Mouse (Mus musculus) kidney, postnatal 0 days (tissue): ENCODE data around the gene Sec16a. TPM values are rescaled to one million over a fixed set of nuclear protein-coding genes. Genes with fewer than 3 reads are reported as not detected.
A peak's percentile ranks its signal among the peaks of the same experiment; 100 is the strongest.

Source experiments
- ATAC-seq: fragments of 200-750 bp; cut with Nextera tagmentation; replicated peaks from 2 replicates; pipeline ENCODE4 v1.8.0; 2017; ENCODE audit warnings: low read depth, moderate number of reproducible peaks, moderate TSS enrichment, moderate library complexity; ENCODE audit not compliant: low FRiP score
- DNase-seq: peaks from one replicate; pipeline ENCODE4 v3.0.0-alpha.2; 2016; ENCODE audit warnings: low spot score
- H3K27ac ChIP-seq: fragments of 300-500 bp; sonication (generic); 2 replicates; pipeline ENCODE4 v1.5.1; 2014; ENCODE audit warnings: mild to moderate bottlenecking
- H3K27me3 ChIP-seq: fragments of 300-500 bp; sonication (generic); 2 replicates; pipeline ENCODE4 v1.6.1; 2014; ENCODE audit warnings: low read length, mixed read lengths; ENCODE audit not compliant: insufficient read depth
- H3K36me3 ChIP-seq: fragments of 300-500 bp; sonication (generic); 2 replicates; pipeline ENCODE4 v1.6.1; 2014; ENCODE audit warnings: low read length, mixed read lengths; ENCODE audit not compliant: insufficient read depth
- H3K4me1 ChIP-seq: fragments of 300-500 bp; sonication (generic); replicated peaks from 2 replicates; pipeline ENCODE4 v1.6.1; 2014; ENCODE audit warnings: antibody characterized with exemption, low read length, mixed read lengths; ENCODE audit not compliant: insufficient read depth
- H3K4me2 ChIP-seq: fragments of 300-500 bp; sonication (generic); 2 replicates; pipeline ENCODE4 v1.6.1; 2014; ENCODE audit warnings: mild to moderate bottlenecking, low read length, moderate library complexity, mixed read lengths
- H3K4me3 ChIP-seq: fragments of 300-500 bp; sonication (generic); replicated peaks from 2 replicates; pipeline ENCODE4 v1.5.1; 2014; ENCODE audit warnings: low read depth, low read length
- H3K9ac ChIP-seq: fragments of 300-500 bp; sonication (generic); 2 replicates; pipeline ENCODE4 v1.6.1; 2014; ENCODE audit warnings: low read depth, low read length
- H3K9me3 ChIP-seq: fragments of 300-500 bp; sonication (generic); replicated peaks from 2 replicates; pipeline ENCODE4 v1.6.1; 2016; ENCODE audit warnings: low read length, inconsistent platforms, mixed read lengths
- CTCF ChIP-seq: IDR thresholded peaks from 2 replicates; pipeline ENCODE4 v1.5.1; 2016; ENCODE audit warnings: antibody characterized with exemption, low read depth, mild to moderate bottlenecking, moderate library complexity
- WGBS: fragments of 180-500 bp; shearing (Covaris S2); extraction: QIAGEN DNeasy Blood & Tissue Kit; methylation state at CpG from one replicate; pipeline ENCODE4 v1.1.7; 2014; 5-methylcytosine and 5-hydroxymethylcytosine counted together
- polyA plus RNA-seq: library from polyadenylated mRNA; unstranded; fragments of >200 nt; fragmentation: Nextera tagmentation; extraction: Ambion mirVana; gene quantifications from 2 replicates; pipeline ENCODE4 v1.2.1, GENCODE M21; 2015

The Sec16a gene
- polyA plus RNA-seq, 1 experiment from 2014 or later, result 16.6 TPM

GRCm38 (mm10) chr2:26368572-26368971, 76.4 kb downstream of the Sec16a start:
- Histone ChIP-seq H3K27me3 (no peaks in the 10 kb centered on the region), H3K9ac (no peak overlapping the region), H3K4me1 (no peaks in the 10 kb centered on the region), H3K27ac (no peak overlapping the region), H3K9me3 (no peaks in the 10 kb centered on the region), H3K36me3 (peaks cover 71% of the 10 kb centered on the region), H3K4me3 (no peak overlapping the region), H3K4me2 (no peak overlapping the region)
- 90% methylated on average over 1 of the region's 1 CpGs for WGBS
- no peak for DNase-seq
- ATAC-seq, result no peak
- TF ChIP-seq CTCF, result no peak

GRCm38 (mm10) chr2:26367911-26368310, 77.1 kb downstream of the Sec16a start:
- Histone ChIP-seq H3K4me3 (no peak overlapping the region), H3K4me1 (no peaks in the 10 kb centered on the region), H3K27me3 (no peaks in the 10 kb centered on the region), H3K4me2 (no peak overlapping the region), H3K27ac (no peak overlapping the region), H3K9ac (no peak overlapping the region), H3K36me3 (peaks cover 72% of the 10 kb centered on the region), H3K9me3 (no peaks in the 10 kb centered on the region)
- 92% methylated on average over 6 of the region's 6 CpGs for WGBS
- no peak for TF ChIP-seq CTCF
- DNase-seq (no peak), ATAC-seq (no peak)

GRCm38 (mm10) chr2:26364738-26365465, 80.1 kb downstream of the Sec16a start:
- 69% methylated on average over 10 of the region's 10 CpGs for WGBS

GRCm38 (mm10) chr2:26363481-26363880, 81.5 kb downstream of the Sec16a start:
- Histone ChIP-seq H3K36me3 (peaks cover 44% of the 10 kb centered on the region), H3K27me3 (no peaks in the 10 kb centered on the region), H3K4me3 (no peak overlapping the region), H3K27ac (no peak overlapping the region), H3K4me1 (no peaks in the 10 kb centered on the region), H3K9me3 (no peaks in the 10 kb centered on the region), H3K9ac (no peak overlapping the region), H3K4me2 (no peak overlapping the region)
- no peak for ATAC-seq
- WGBS, result 62% methylated on average over 5 of the region's 5 CpGs
- TF ChIP-seq CTCF, result no peak
- no peak for DNase-seq

More at GRCm38 (mm10) chr2:26364738-26365465, 80.1 kb downstream of the Sec16a start:
- no peak overlapping the region for H3K4me2 ChIP-seq
- DNase-seq (peak; percentile 28), ATAC-seq (no peak)
- no peak overlapping the region for H3K9ac ChIP-seq
- H3K4me1 ChIP-seq, result no peaks in the 10 kb centered on the region
- no peak overlapping the region for H3K27ac ChIP-seq
- no peaks in the 10 kb centered on the region for H3K9me3 ChIP-seq
- H3K36me3 ChIP-seq, result peaks cover 55% of the 10 kb centered on the region
- no peak overlapping the region for H3K4me3 ChIP-seq
- TF ChIP-seq CTCF, result no peak
- H3K27me3 ChIP-seq, result no peaks in the 10 kb centered on the region

GRCm38 (mm10) chr2:26362991-26363390, 82.0 kb downstream of the Sec16a start:
- H3K27me3 ChIP-seq, result no peaks in the 10 kb centered on the region
- H3K27ac ChIP-seq, result no peak overlapping the region
- H3K4me1 ChIP-seq, result no peaks in the 10 kb centered on the region
- H3K4me3 ChIP-seq, result no peak overlapping the region
- H3K9me3 ChIP-seq, result no peaks in the 10 kb centered on the region
- DNase-seq, result no peak
- no peak for ATAC-seq
- peaks cover 40% of the 10 kb centered on the region for H3K36me3 ChIP-seq
- WGBS, result 84% methylated on average over 5 of the region's 5 CpGs
- H3K4me2 ChIP-seq, result no peak overlapping the region
- TF ChIP-seq CTCF, result no peak
- H3K9ac ChIP-seq, result no peak overlapping the region

- DNase-seq, result no peak
- no peak for ATAC-seq
- TF ChIP-seq CTCF, result no peak
- no peak within 1 kb of the TSS for H3K27ac ChIP-seq
- WGBS, result 32% methylated on average over 3 of the region's 3 CpGs
- H3K9ac ChIP-seq, result no peak within 1 kb of the TSS
- peaks cover 18% of the 10 kb centered on the region; the same call in 1 of the 2 replicates for H3K36me3 ChIP-seq
- no peaks in the 10 kb centered on the region for H3K4me1 ChIP-seq
- no peak within 1 kb of the TSS for H3K4me2 ChIP-seq
- H3K27me3 ChIP-seq, result no peaks in the 10 kb centered on the region
- no peak within 1 kb of the TSS for H3K4me3 ChIP-seq
- no peaks in the 10 kb centered on the region for H3K9me3 ChIP-seq
Observed at GRCm38 (mm10) chr2:26360772-26361171, 84.2 kb downstream of the Sec16a start, which contains the start of gene Card9. Card9 (minus strand) TSS chr2:26360918.
